Mouse (Mus musculus) cerebellum, adult 2 months (tissue): ENCODE data around the gene Zbtb20. TPM values are rescaled to one million over a fixed set of nuclear protein-coding genes. Genes with fewer than 3 reads are reported as not detected.

Experiments used
- DNase-seq, 2 experiments: peaks; one replicate each; pipeline ENCODE4 v3.0.0; 2021
- H3K27ac ChIP-seq: fragments of 200-500 bp; 2 replicates; pipeline ENCODE4 v1.5.1; 2012; ENCODE audit warnings: low read length, control low read depth, inconsistent platforms; ENCODE audit not compliant: insufficient read depth
- H3K27me3 ChIP-seq: fragments of 200-500 bp; 2 replicates; pipeline ENCODE4 v1.6.1; 2012; ENCODE audit warnings: inconsistent platforms, mild to moderate bottlenecking, low read length, moderate library complexity; ENCODE audit not compliant: control insufficient read depth, insufficient read depth
- H3K4me1 ChIP-seq: fragments of 200-500 bp; 2 replicates; pipeline ENCODE4 v1.6.1; 2011; ENCODE audit warnings: low read length; ENCODE audit not compliant: control insufficient read depth, insufficient read depth
- H3K4me3 ChIP-seq: fragments of 200-500 bp; replicated peaks from 2 replicates; pipeline ENCODE3; 2011; ENCODE audit warnings: mild to moderate bottlenecking, low read depth, low read length, control low read depth; ENCODE audit not compliant: insufficient read depth
- CTCF ChIP-seq: fragments of 200-500 bp; IDR thresholded peaks from 2 replicates; pipeline ENCODE4 v1.5.1; 2011; ENCODE audit warnings: low read depth, mild to moderate bottlenecking, control low read depth, low read length, moderate library complexity, borderline replicate concordance; ENCODE audit not compliant: insufficient read depth
- POLR2A ChIP-seq: fragments of 200-500 bp; IDR thresholded peaks from 2 replicates; pipeline ENCODE4 v1.6.1; 2011; ENCODE audit warnings: low read length, control low read depth, borderline replicate concordance; ENCODE audit not compliant: insufficient read depth
- WGBS: fragments of 180-500 bp; shearing (Covaris S2); methylation state at CpG from one replicate; pipeline ENCODE4 v1.1.7; 2018; 5-methylcytosine and 5-hydroxymethylcytosine counted together
- polyA plus RNA-seq: library from polyadenylated mRNA; depleted of rRNA; stranded (reverse); fragments of >200 nt; gene quantifications from 2 replicates; pipeline ENCODE4 v1.2.3, GENCODE M21; 2012

Gene Zbtb20
- polyA plus RNA-seq, 1 experiment: 25.2 TPM

DNA sequence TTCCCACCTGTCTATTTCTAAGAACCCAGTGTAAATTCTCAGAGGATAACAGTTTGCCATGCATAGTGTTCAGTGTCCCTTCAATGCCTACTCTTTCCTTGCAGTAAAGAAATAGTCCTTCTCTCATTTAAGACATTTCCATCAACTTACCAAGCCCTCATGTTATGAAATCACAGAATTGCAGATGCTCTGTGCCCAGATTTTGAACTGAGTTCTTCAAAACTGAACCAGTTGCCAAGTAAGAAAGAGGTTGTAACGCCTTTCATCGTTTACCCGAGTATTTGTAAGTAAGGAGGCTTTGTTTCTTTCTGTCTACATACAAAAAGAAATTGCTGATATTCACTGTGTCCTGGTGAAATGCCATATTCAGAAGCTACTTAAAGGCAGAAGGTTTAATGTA, 454.5 kb downstream of the Zbtb20 start:
- Histone ChIP-seq H3K4me1 (no peaks in the 10 kb centered on the region; the same call in 1 of the 2 replicates), H3K27me3 (no peaks in the 10 kb centered on the region), H3K27ac (no peak overlapping the region), H3K4me3 (no peak overlapping the region)
- DNase-seq: no peak
- TF ChIP-seq POLR2A (no peak), CTCF (no peak)
- WGBS: 70% methylated on average over 3 of the region's 3 CpGs

- DNase-seq: no peak
- TF ChIP-seq CTCF (no peak), POLR2A (no peak)
- WGBS: 96% methylated on average over 3 of the region's 3 CpGs
- Histone ChIP-seq H3K27ac (no peak overlapping the region), H3K4me3 (no peak overlapping the region), H3K4me1 (peaks cover 3% of the 10 kb centered on the region; the same call in 1 of the 2 replicates), H3K27me3 (no peaks in the 10 kb centered on the region)
Observed at GRCm38 (mm10) chr16:43331440-43331839, 455.8 kb downstream of the Zbtb20 start.

DNA sequence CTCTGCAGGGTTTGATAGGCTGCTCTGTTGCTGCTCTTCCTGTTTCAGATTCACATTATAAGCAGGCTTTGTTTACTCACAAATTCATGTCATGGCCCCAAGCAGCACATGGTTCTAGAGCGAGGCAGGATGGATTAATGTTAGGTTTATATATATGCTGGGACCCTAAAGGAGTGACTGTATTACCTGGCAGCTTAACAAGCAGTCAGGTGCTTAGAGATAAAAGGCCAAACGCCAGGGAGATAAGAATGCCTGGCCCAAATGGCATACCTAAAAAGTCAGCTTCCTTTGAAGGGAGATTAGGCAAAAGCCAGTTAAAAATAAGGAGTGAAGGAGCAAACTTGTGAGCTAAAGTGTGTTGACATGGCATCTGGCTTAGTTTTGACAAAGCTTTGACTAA, 457.1 kb downstream of the Zbtb20 start:
- no peak overlapping the region for H3K27ac ChIP-seq
- H3K4me3 ChIP-seq: no peak overlapping the region
- no peaks in the 10 kb centered on the region for H3K27me3 ChIP-seq
- DNase-seq: no peak
- peaks cover 3% of the 10 kb centered on the region; the same call in 1 of the 2 replicates for H3K4me1 ChIP-seq
- 68% methylated on average over 2 of the region's 2 CpGs for WGBS
- TF ChIP-seq CTCF (no peak), POLR2A (no peak)

DNA sequence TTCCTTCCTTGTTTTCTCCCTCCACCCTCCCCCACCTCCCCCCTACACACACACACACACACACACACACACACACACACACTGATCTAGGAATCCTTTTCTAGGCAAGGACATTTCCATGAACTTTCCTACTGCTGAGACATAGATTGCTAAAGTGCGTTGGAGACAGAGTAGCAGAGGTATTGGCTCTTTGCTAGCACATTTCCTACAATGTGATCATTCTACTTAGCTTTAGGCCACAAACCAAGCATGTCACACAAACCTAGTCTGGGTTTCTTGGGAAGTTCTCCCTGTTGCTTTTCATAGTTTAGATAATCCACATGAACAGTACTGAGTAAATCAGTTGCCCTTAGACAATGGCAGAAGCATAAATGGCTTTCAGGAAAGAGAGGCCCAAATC, 457.6 kb downstream of the Zbtb20 start:
- 92% methylated on average over 1 of the region's 1 CpGs for WGBS
- H3K4me1 ChIP-seq: peaks cover 3% of the 10 kb centered on the region; the same call in 1 of the 2 replicates
- no peaks in the 10 kb centered on the region for H3K27me3 ChIP-seq
- H3K27ac ChIP-seq: no peak overlapping the region
- no peak for DNase-seq
- no peak overlapping the region for H3K4me3 ChIP-seq
- TF ChIP-seq POLR2A (no peak), CTCF (no peak)

- peak; percentile 55 to 57 for DNase-seq
- TF ChIP-seq CTCF: no peak
- no peak for TF ChIP-seq POLR2A
- 41% methylated on average over 11 of the region's 11 CpGs for WGBS
- Histone ChIP-seq H3K4me3 (no peak overlapping the region), H3K27ac (no peak overlapping the region), H3K27me3 (no peaks in the 10 kb centered on the region), H3K4me1 (peaks cover 3% of the 10 kb centered on the region; the same call in 1 of the 2 replicates)
Observed at GRCm38 (mm10) chr16:43334411-43335150, 458.9 kb downstream of the Zbtb20 start.

- 79% methylated on average over 8 of the region's 8 CpGs for WGBS
- Histone ChIP-seq H3K4me3 (no peak overlapping the region), H3K27me3 (no peaks in the 10 kb centered on the region), H3K27ac (no peak overlapping the region; the same call in 1 of the 2 replicates), H3K4me1 (peaks cover 3% of the 10 kb centered on the region; the same call in 1 of the 2 replicates)
- no peak for DNase-seq
- TF ChIP-seq POLR2A: no peak
- TF ChIP-seq CTCF: no peak
Observed at GRCm38 (mm10) chr16:43335151-43335823, 459.6 kb downstream of the Zbtb20 start.

GRCm38 (mm10) chr16:43335824-43336215, 460.1 kb downstream of the Zbtb20 start:
- Histone ChIP-seq H3K27ac (no peak overlapping the region; the same call in 1 of the 2 replicates), H3K27me3 (no peaks in the 10 kb centered on the region), H3K4me1 (peaks cover 3% of the 10 kb centered on the region; the same call in 1 of the 2 replicates), H3K4me3 (no peak overlapping the region)
- no peak for DNase-seq
- 93% methylated on average over 4 of the region's 4 CpGs for WGBS
- no peak for TF ChIP-seq POLR2A
- TF ChIP-seq CTCF: no peak

GRCm38 (mm10) chr16:43340712-43341111, 465.0 kb downstream of the Zbtb20 start:
- WGBS: 90% methylated on average over 4 of the region's 4 CpGs

More at GRCm38 (mm10) chr16:43340712-43341111, 465.0 kb downstream of the Zbtb20 start:
- H3K4me3 ChIP-seq: no peak overlapping the region
- peaks cover 3% of the 10 kb centered on the region; the same call in 1 of the 2 replicates for H3K4me1 ChIP-seq
- TF ChIP-seq CTCF: no peak
- TF ChIP-seq POLR2A: no peak
- H3K27me3 ChIP-seq: no peaks in the 10 kb centered on the region
- no peak for DNase-seq
- H3K27ac ChIP-seq: no peak overlapping the region
